Mouse (Mus musculus) forebrain, embryonic 14.5 days (tissue): ENCODE results near the gene Grap. TPM values are rescaled to one million over a fixed set of nuclear protein-coding genes. Genes with fewer than 3 reads are reported as not detected.

ENCODE experiments used
- ATAC-seq: fragments of 200-750 bp; cut with Nextera tagmentation; 2 replicates; pipeline ENCODE4 v1.8.0; 2017; ENCODE audit warnings: mild to moderate bottlenecking, moderate library complexity
- DNase-seq: peaks from one replicate; pipeline ENCODE4 v3.0.0-alpha.2; 2015; ENCODE audit warnings: low spot score
- H3K27ac ChIP-seq: fragments of 300-500 bp; sonication (generic); 2 replicates; pipeline ENCODE4 v1.5.1; 2014; ENCODE audit warnings: low read depth, mild to moderate bottlenecking, control low read depth, low read length, moderate library complexity
- H3K27me3 ChIP-seq: fragments of 300-500 bp; sonication (generic); replicated peaks from 2 replicates; pipeline ENCODE4 v1.6.1; 2014; ENCODE audit warnings: low read length, control low read depth, mixed read lengths; ENCODE audit not compliant: control insufficient read depth, insufficient read depth
- H3K36me3 ChIP-seq: fragments of 300-500 bp; sonication (generic); 2 replicates; pipeline ENCODE4 v1.6.1; 2014; ENCODE audit warnings: low read length, control low read depth; ENCODE audit not compliant: control insufficient read depth, insufficient read depth
- H3K4me1 ChIP-seq: fragments of 300-500 bp; sonication (generic); 2 replicates; pipeline ENCODE4 v1.6.1; 2014; ENCODE audit warnings: antibody characterized with exemption, low read length, control low read depth; ENCODE audit not compliant: control insufficient read depth, insufficient read depth
- H3K4me2 ChIP-seq: fragments of 300-500 bp; sonication (generic); 2 replicates; pipeline ENCODE4 v1.6.1; 2014; ENCODE audit warnings: mild to moderate bottlenecking, control low read depth, low read length
- H3K4me3 ChIP-seq: fragments of 300-500 bp; sonication (generic); 2 replicates; pipeline ENCODE4 v1.5.1; 2014; ENCODE audit warnings: low read depth, low read length, control low read depth
- H3K9ac ChIP-seq: fragments of 300-500 bp; sonication (generic); 2 replicates; pipeline ENCODE4 v1.6.1; 2014; ENCODE audit warnings: mild to moderate bottlenecking, low read length, control low read depth, moderate library complexity
- H3K9me3 ChIP-seq: fragments of 300-500 bp; sonication (generic); replicated peaks from 2 replicates; pipeline ENCODE4 v1.6.1; 2016; ENCODE audit warnings: low read length, control low read depth, mixed read lengths; ENCODE audit not compliant: control insufficient read depth
- WGBS: fragments of 180-500 bp; shearing (Covaris S2); extraction: QIAGEN DNeasy Blood & Tissue Kit; methylation state at CpG from one replicate; pipeline ENCODE4 v1.1.7; 2014; 5-methylcytosine and 5-hydroxymethylcytosine counted together
- polyA plus RNA-seq: library from polyadenylated mRNA; unstranded; fragments of >200 nt; fragmentation: Nextera tagmentation; extraction: Ambion mirVana; gene quantifications from 2 replicates; pipeline ENCODE4 v1.2.1, GENCODE M21; 2014

Grap gene
- polyA plus RNA-seq, 1 experiment from 2014 or later, result 5.6 TPM

GRCm38 (mm10) chr11:61715130-61715529, 62.1 kb downstream of the Grap start:
- Histone ChIP-seq H3K27ac (no peak overlapping the region), H3K27me3 (no peaks in the 10 kb centered on the region), H3K4me3 (no peak overlapping the region), H3K4me1 (no peaks in the 10 kb centered on the region; the same call in 1 of the 2 replicates), H3K36me3 (no peaks in the 10 kb centered on the region), H3K9ac (no peak overlapping the region), H3K9me3 (no peaks in the 10 kb centered on the region), H3K4me2 (no peak overlapping the region)
- 60% methylated on average over 6 of the region's 6 CpGs for WGBS
- no peak for ATAC-seq
- DNase-seq, result peak; percentile 20

- Histone ChIP-seq H3K9me3 (no peaks in the 10 kb centered on the region), H3K36me3 (no peaks in the 10 kb centered on the region), H3K27ac (no peak overlapping the region), H3K4me3 (no peak overlapping the region), H3K4me1 (no peaks in the 10 kb centered on the region; the same call in 1 of the 2 replicates), H3K4me2 (no peak overlapping the region), H3K9ac (no peak overlapping the region), H3K27me3 (no peaks in the 10 kb centered on the region)
- ATAC-seq (no peak), DNase-seq (no peak)
- 38% methylated on average over 5 of the region's 5 CpGs for WGBS
These were observed 64.9 kb downstream of the Grap start for GRCm38 (mm10) chr11:61717990-61718389.

- no peaks in the 10 kb centered on the region for H3K9me3 ChIP-seq
- H3K4me2 ChIP-seq, result no peak overlapping the region
- H3K4me3 ChIP-seq, result no peak overlapping the region
- H3K27ac ChIP-seq, result no peak overlapping the region
- 70% methylated on average over 3 of the region's 3 CpGs for WGBS
- DNase-seq, result no peak
- no peaks in the 10 kb centered on the region for H3K27me3 ChIP-seq
- no peak overlapping the region for H3K9ac ChIP-seq
- no peaks in the 10 kb centered on the region; the same call in 1 of the 2 replicates for H3K4me1 ChIP-seq
- H3K36me3 ChIP-seq, result no peaks in the 10 kb centered on the region
- no peak for ATAC-seq
These were observed 66.3 kb downstream of the Grap start for GRCm38 (mm10) chr11:61719387-61719786.

GRCm38 (mm10) chr11:61719826-61720225, 66.8 kb downstream of the Grap start:
- Histone ChIP-seq H3K4me3 (no peak overlapping the region), H3K27ac (no peak overlapping the region)

GRCm38 (mm10) chr11:61720636-61721035, 67.6 kb downstream of the Grap start, which contains the start of gene Slc5a10:
TSS of gene Slc5a10 (minus strand) at chr11:61720826.
- no peak within 1 kb of the TSS for H3K27ac ChIP-seq
- 93% methylated on average over 3 of the region's 3 CpGs for WGBS
- DNase-seq (no peak), ATAC-seq (no peak)
- no peak within 1 kb of the TSS for H3K9ac ChIP-seq
- no peaks in the 10 kb centered on the region for H3K36me3 ChIP-seq
- H3K4me3 ChIP-seq, result no peak within 1 kb of the TSS
- no peaks in the 10 kb centered on the region for H3K9me3 ChIP-seq
- no peaks in the 10 kb centered on the region for H3K27me3 ChIP-seq
- H3K4me1 ChIP-seq, result no peaks in the 10 kb centered on the region
- H3K4me2 ChIP-seq, result no peak within 1 kb of the TSS

More at GRCm38 (mm10) chr11:61719826-61720225, 66.8 kb downstream of the Grap start:
- DNase-seq (no peak), ATAC-seq (no peak)
- no peaks in the 10 kb centered on the region; the same call in 1 of the 2 replicates for H3K4me1 ChIP-seq
- H3K4me2 ChIP-seq, result no peak overlapping the region
- no peaks in the 10 kb centered on the region for H3K27me3 ChIP-seq
- H3K36me3 ChIP-seq, result no peaks in the 10 kb centered on the region
- 73% methylated on average over 8 of the region's 8 CpGs for WGBS
- no peak overlapping the region for H3K9ac ChIP-seq
- H3K9me3 ChIP-seq, result no peaks in the 10 kb centered on the region

GRCm38 (mm10) chr11:61722077-61722476, 69.0 kb downstream of the Grap start:
- ATAC-seq (no peak), DNase-seq (no peak)
- H3K36me3 ChIP-seq, result peaks cover 11% of the 10 kb centered on the region; the same call in 1 of the 2 replicates
- no peaks in the 10 kb centered on the region for H3K4me1 ChIP-seq
- no peak overlapping the region for H3K4me2 ChIP-seq
- no peak overlapping the region for H3K9ac ChIP-seq
- no peaks in the 10 kb centered on the region for H3K9me3 ChIP-seq
- no peaks in the 10 kb centered on the region for H3K27me3 ChIP-seq
- no peak overlapping the region for H3K4me3 ChIP-seq
- H3K27ac ChIP-seq, result no peak overlapping the region
- WGBS, result 81% methylated on average over 5 of the region's 5 CpGs

Other genes with a start within 250 kb of the Grap start
- gene Rnf112, start 199.1 kb upstream of the Grap start, polyA plus RNA-seq, result 6.9 and 10.3 TPM in 2 replicates
- 51.6 and 65.7 TPM in 2 replicates for gene Mfap4, start 167.8 kb upstream of the Grap start, polyA plus RNA-seq
- 59.0 and 75.8 TPM in 2 replicates for gene Mapk7, start 158.9 kb upstream of the Grap start, polyA plus RNA-seq
- 38.9 and 55.5 TPM in 2 replicates for gene B9d1, start 148.1 kb upstream of the Grap start, polyA plus RNA-seq
- 54.3 and 72.2 TPM in 2 replicates for gene Epn2, start 73.6 kb upstream of the Grap start, polyA plus RNA-seq
- gene Fam83g, start 30.8 kb downstream of the Grap start, polyA plus RNA-seq, result 0.19 and 0.25 TPM in 2 replicates
- gene Slc5a10, start 67.6 kb downstream of the Grap start, polyA plus RNA-seq, result not detected in 2 replicates
- gene Prpsap2, start 108.8 kb downstream of the Grap start, polyA plus RNA-seq, result 67.6 and 70.2 TPM in 2 replicates
- 44.0 and 45.2 TPM in 2 replicates for gene Ulk2, start 201.8 kb downstream of the Grap start, polyA plus RNA-seq